Mouse (Mus musculus) kidney, embryonic 14.5 days (tissue): ENCODE results near the gene Bag6. TPM values are rescaled to one million over a fixed set of nuclear protein-coding genes. Genes with fewer than 3 reads are reported as not detected.

ENCODE experiments used
- ATAC-seq: fragments of 200-750 bp; cut with Nextera tagmentation; 2 replicates; pipeline ENCODE4 v1.8.0; 2017; ENCODE audit warnings: moderate number of reproducible peaks, mild to moderate bottlenecking, moderate TSS enrichment, moderate library complexity; ENCODE audit not compliant: low FRiP score, low TSS enrichment
- H3K27ac ChIP-seq: fragments of 300-500 bp; sonication (generic); 2 replicates; pipeline ENCODE4 v1.5.1; 2014; ENCODE audit warnings: low read depth, mild to moderate bottlenecking, low read length, moderate library complexity, mixed read lengths
- H3K27me3 ChIP-seq: fragments of 300-500 bp; sonication (generic); 2 replicates; pipeline ENCODE4 v1.6.1; 2014; ENCODE audit warnings: mild to moderate bottlenecking, low read length; ENCODE audit not compliant: control insufficient read depth, insufficient read depth
- H3K36me3 ChIP-seq: fragments of 300-500 bp; sonication (generic); 2 replicates; pipeline ENCODE4 v1.6.1; 2014; ENCODE audit warnings: low read length, mixed read lengths; ENCODE audit not compliant: control insufficient read depth, insufficient read depth
- H3K4me1 ChIP-seq: fragments of 300-500 bp; sonication (generic); 2 replicates; pipeline ENCODE4 v1.6.1; 2014; ENCODE audit warnings: low read length, mixed read lengths; ENCODE audit not compliant: control insufficient read depth, insufficient read depth
- H3K4me2 ChIP-seq: fragments of 300-500 bp; sonication (generic); replicated peaks from 2 replicates; pipeline ENCODE4 v1.6.1; 2014; ENCODE audit warnings: low read depth, mild to moderate bottlenecking, low read length
- H3K4me3 ChIP-seq: fragments of 300-500 bp; sonication (generic); 2 replicates; pipeline ENCODE4 v1.5.1; 2014; ENCODE audit warnings: mild to moderate bottlenecking, low read length
- H3K9ac ChIP-seq: fragments of 300-500 bp; sonication (generic); 2 replicates; pipeline ENCODE4 v1.6.1; 2014; ENCODE audit warnings: low read depth, mild to moderate bottlenecking, low read length, moderate library complexity
- H3K9me3 ChIP-seq: fragments of 300-500 bp; sonication (generic); 2 replicates; pipeline ENCODE4 v1.6.1; 2016; ENCODE audit warnings: low read length; ENCODE audit not compliant: control insufficient read depth
- WGBS: fragments of 180-500 bp; shearing (Covaris S2); extraction: QIAGEN DNeasy Blood & Tissue Kit; methylation state at CpG from one replicate; pipeline ENCODE4 v1.1.7; 2014; 5-methylcytosine and 5-hydroxymethylcytosine counted together
- microRNA-seq: library from miRNA; unstranded; fragments of <30 nt; microRNA quantifications from one replicate; pipeline ENCODE4, GENCODE M21; 2016
- polyA plus RNA-seq: library from polyadenylated mRNA; unstranded; fragments of >200 nt; fragmentation: Nextera tagmentation; extraction: Ambion mirVana; gene quantifications from 2 replicates; pipeline ENCODE4 v1.2.1, GENCODE M21; 2014

Bag6 gene
- polyA plus RNA-seq, 1 experiment from 2014 or later: 82.6 TPM

DNA sequence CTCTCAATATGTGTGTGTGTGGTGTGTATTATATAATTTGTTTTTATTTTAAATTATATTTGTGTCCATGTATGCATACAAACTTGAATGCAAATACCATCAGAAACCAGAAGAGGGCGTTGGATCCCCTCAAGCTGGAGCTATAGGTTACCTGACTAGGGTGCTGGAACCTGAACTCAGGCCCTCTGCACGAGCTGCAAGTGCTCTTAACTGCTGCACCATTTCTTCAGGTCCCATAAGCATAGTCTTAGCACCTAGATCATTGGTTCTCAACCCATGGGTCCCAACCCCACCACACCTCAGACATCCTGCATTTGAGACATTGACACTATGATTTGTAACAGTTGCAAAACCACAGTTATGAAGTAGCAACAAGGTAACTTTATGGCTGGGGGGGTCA is 56.7 kb downstream of the Bag6 start:
- peaks cover 15% of the 10 kb centered on the region for H3K4me1 ChIP-seq
- 65% methylated on average over 2 of the region's 2 CpGs for WGBS
- no peaks in the 10 kb centered on the region for H3K9me3 ChIP-seq
- H3K36me3 ChIP-seq: no peaks in the 10 kb centered on the region
- no peak overlapping the region for H3K4me3 ChIP-seq
- no peak overlapping the region for H3K9ac ChIP-seq
- H3K4me2 ChIP-seq: no peak overlapping the region
- no peak overlapping the region for H3K27ac ChIP-seq
- peaks cover 25% of the 10 kb centered on the region for H3K27me3 ChIP-seq
- no peak for ATAC-seq

DNA sequence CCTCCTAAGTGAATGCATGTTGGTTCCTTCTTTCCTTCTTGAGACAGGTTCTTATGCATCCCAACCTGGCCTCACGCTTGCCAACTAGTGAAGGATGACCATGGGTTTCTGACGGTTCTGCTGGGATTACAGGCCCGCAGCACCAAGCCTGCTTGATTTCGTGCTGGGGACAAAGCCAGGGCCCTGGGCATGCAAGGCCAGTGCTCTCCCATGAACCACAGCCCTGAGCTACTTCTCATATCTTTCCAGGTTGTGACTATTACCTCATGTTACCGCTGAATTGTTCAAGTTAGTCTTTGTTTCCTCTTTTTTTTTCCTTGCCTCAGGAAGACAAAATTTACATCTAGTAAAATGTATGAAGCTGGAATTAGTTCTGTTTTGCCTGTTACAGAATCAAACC is 57.9 kb downstream of the Bag6 start:
- Histone ChIP-seq H3K4me2 (no peak overlapping the region), H3K27ac (no peak overlapping the region), H3K36me3 (no peaks in the 10 kb centered on the region), H3K4me3 (no peak overlapping the region), H3K4me1 (peaks cover 14% of the 10 kb centered on the region), H3K27me3 (peaks cover 31% of the 10 kb centered on the region), H3K9ac (no peak overlapping the region), H3K9me3 (no peaks in the 10 kb centered on the region)
- WGBS: 89% methylated on average over 5 of the region's 5 CpGs
- no peak for ATAC-seq

DNA sequence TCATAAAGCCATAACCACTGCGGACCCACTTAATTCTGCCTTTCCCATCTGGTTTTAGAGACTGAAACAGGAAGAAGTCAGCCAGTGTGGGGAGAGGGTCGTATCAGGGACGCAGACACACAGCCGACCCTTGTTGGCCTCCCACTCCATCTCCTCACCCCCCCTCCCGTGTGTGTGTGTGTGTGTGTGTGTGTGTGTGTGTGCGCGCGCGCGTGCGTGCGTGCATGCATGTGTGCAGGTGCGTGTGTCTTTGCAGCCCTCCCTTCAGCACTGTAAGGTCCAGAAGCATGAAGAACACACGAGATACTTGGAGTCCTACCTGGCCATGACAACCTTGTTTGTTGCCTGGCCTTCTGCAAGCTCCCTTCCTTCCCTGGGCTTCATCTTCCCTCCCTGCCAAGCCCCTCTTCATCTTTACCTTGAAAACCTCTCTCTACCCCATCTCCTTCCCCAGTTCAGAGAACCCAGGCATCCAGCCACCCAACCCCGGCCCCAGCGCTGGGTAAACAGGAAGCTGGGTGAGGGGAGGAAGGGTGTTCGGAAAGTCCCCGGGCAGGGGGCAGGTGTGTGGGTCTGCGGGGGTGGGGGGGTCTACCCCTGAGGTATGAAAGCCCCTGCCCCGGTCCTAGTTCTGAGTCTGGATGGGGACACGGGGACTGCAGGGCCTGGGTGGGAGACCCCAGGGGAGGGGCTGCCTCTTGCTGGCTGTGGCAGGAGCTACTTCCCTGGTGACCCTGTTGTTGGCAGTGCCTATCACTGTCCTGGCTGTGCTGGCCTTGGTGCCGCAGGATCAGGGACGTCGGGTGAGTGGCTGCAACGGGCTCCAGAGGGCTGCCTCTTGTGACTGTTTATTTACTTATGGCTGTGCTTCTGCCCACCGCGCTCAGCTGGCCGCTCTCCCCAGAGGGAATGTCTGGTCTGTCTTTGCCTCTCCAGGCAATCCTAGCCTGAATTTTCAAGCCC is 59.2 kb downstream of the Bag6 start, which contains the start of gene Ltb:
TSS of gene Ltb (plus strand) at position 559 of the 963 bp plus-strand sequence.
- Histone ChIP-seq H3K27me3 (peaks cover 35% of the 10 kb centered on the region), H3K9me3 (no peaks in the 10 kb centered on the region), H3K4me3 (no peak within 1 kb of the TSS; the same call in 1 of the 2 replicates), H3K4me1 (peaks cover 14% of the 10 kb centered on the region), H3K4me2 (peak within 1 kb of the TSS; percentile 65), H3K27ac (no peak within 1 kb of the TSS), H3K36me3 (no peaks in the 10 kb centered on the region), H3K9ac (peak within 1 kb of the TSS; percentile 34)
- 60% methylated on average over 28 of the region's 28 CpGs for WGBS
- no peak for ATAC-seq

DNA sequence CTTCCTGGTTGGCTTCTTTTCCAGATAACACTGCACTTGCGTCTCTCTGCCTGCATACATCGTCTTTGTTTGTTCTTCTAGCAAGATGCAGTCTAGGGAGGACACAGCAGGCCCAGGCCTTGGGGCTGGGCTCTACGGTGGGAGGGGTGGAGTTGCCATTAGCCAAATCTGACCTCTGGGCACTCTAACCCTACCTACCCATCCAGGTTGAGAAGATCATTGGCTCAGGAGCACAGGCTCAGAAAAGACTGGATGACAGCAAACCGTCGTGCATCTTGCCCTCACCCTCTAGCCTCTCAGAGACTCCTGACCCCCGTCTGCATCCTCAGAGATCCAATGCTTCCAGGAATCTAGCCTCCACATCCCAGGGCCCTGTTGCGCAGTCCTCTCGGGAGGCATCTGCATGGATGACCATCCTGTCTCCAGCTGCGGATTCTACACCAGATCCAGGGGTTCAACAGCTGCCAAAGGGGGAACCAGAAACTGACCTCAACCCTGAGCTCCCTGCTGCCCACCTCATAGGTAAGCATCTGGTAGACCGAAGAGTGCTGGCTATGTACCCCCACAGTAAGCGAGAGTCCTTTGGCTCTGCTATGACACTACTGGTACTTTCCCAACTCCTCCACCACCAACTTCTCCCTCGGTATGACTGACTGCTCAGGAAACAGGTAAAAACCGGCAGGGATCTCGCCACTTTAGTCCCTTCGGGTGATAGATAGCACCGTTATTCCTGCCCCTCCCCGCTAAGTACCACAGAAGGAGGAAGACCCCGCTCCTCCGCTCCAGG is 60.1 kb downstream of the Bag6 start:
- H3K9me3 ChIP-seq: no peaks in the 10 kb centered on the region
- H3K9ac ChIP-seq: peak overlapping the region; percentile 32
- no peaks in the 10 kb centered on the region for H3K36me3 ChIP-seq
- H3K4me1 ChIP-seq: peaks cover 14% of the 10 kb centered on the region
- H3K27ac ChIP-seq: no peak overlapping the region
- H3K27me3 ChIP-seq: peaks cover 35% of the 10 kb centered on the region
- H3K4me2 ChIP-seq: peak overlapping the region; percentile 65
- H3K4me3 ChIP-seq: peak overlapping the region; percentile 41
- 45% methylated on average over 19 of the region's 19 CpGs for WGBS
- peak; percentile 41; the same call in 1 of the 2 replicates for ATAC-seq

DNA sequence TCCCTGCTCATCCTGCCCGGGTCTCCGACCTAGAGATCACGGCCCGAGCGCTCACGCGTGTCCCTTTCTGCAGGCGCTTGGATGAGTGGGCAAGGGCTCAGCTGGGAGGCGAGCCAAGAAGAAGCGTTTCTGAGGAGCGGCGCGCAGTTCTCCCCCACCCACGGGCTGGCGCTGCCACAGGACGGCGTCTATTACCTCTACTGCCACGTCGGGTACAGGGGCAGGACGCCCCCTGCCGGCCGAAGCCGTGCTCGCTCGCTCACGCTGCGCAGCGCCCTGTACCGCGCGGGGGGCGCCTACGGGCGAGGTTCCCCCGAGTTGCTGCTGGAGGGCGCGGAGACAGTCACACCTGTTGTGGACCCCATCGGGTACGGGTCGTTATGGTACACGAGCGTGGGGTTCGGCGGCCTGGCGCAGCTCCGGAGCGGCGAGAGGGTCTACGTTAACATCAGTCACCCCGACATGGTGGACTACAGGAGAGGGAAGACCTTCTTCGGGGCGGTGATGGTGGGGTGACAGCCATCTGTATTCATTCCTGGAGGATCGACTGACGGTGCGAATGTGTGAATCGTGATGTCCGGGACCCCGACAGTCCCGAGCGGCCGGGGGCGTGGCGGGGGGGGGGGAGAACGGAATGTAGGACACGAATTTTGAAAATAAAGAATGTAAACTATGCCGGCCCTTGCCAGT is 60.8 kb downstream of the Bag6 start:
- Histone ChIP-seq H3K27ac (no peak overlapping the region), H3K27me3 (peaks cover 35% of the 10 kb centered on the region), H3K4me1 (peaks cover 14% of the 10 kb centered on the region), H3K4me2 (peak overlapping the region; percentile 65), H3K36me3 (no peaks in the 10 kb centered on the region), H3K4me3 (peak overlapping the region; percentile 41), H3K9ac (peak overlapping the region; percentile 32; the same call in 1 of the 2 replicates), H3K9me3 (no peaks in the 10 kb centered on the region)
- peak; percentile 84 for ATAC-seq
- 1% methylated on average over 66 of the region's 66 CpGs for WGBS

DNA sequence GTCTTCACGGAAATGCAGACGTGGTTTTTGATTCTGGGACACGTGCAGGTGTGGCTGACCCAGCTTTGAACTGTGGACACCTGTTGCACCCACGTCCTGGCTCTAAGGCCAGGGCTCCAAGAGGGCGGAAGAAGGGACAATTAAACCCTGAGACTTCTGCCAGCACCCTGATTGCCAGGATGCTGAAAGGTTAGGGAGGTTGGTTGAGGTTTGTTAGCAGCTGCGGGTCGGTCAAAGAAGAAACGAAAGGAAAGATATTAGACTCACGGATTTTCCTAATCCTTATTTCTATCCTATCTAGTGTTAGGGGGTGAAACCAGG is 61.3 kb downstream of the Bag6 start:
- Histone ChIP-seq H3K4me1 (peaks cover 14% of the 10 kb centered on the region), H3K4me3 (peak overlapping the region; percentile 41), H3K9ac (no peak overlapping the region), H3K36me3 (no peaks in the 10 kb centered on the region), H3K27ac (no peak overlapping the region), H3K4me2 (peak overlapping the region; percentile 65), H3K9me3 (no peaks in the 10 kb centered on the region), H3K27me3 (peaks cover 40% of the 10 kb centered on the region)
- WGBS: 30% methylated on average over 9 of the region's 9 CpGs
- ATAC-seq: no peak

Small RNA genes lying within 50 kb of the gene (microRNA-seq; reads per million reads assigned to microRNA genes)
- gene Mir6973a: not detected

Other genes starting within 250 kb of the Bag6 start
- 1.7 and 1.9 TPM in 2 replicates for gene C2, start 236.9 kb upstream of the Bag6 start, polyA plus RNA-seq
- 70.5 and 76.9 TPM in 2 replicates for gene Ehmt2, start 236.7 kb upstream of the Bag6 start, polyA plus RNA-seq
- gene Slc44a4, start 220.7 kb upstream of the Bag6 start, polyA plus RNA-seq: 5.4 and 7.7 TPM in 2 replicates
- gene Neu1, start 203.9 kb upstream of the Bag6 start, polyA plus RNA-seq: 19.6 and 23.2 TPM in 2 replicates
- 0.54 and 0.80 TPM in 2 replicates for gene Hspa1b, start 175.9 kb upstream of the Bag6 start, polyA plus RNA-seq
- not detected in 2 replicates for gene Gm20481, start 165.3 kb upstream of the Bag6 start, polyA plus RNA-seq
- gene Hspa1a, start 163.0 kb upstream of the Bag6 start, polyA plus RNA-seq: 4.3 and 4.8 TPM in 2 replicates
- 0.79 and 1.3 TPM in 2 replicates for gene Hspa1l, start 162.5 kb upstream of the Bag6 start, polyA plus RNA-seq
- gene Lsm2, start 153.3 kb upstream of the Bag6 start, polyA plus RNA-seq: 240 and 246 TPM in 2 replicates
- gene Vars, start 134.2 kb upstream of the Bag6 start, polyA plus RNA-seq: 96.4 and 137 TPM in 2 replicates
- gene Vwa7, start 118.6 kb upstream of the Bag6 start, polyA plus RNA-seq: 0.13 and 0.28 TPM in 2 replicates
- 6.6 and 10.9 TPM in 2 replicates for gene Sapcd1, start 107.2 kb upstream of the Bag6 start, polyA plus RNA-seq
- gene Msh5, start 88.4 kb upstream of the Bag6 start, polyA plus RNA-seq: 4.9 and 5.9 TPM in 2 replicates
- 72.1 and 172 TPM in 2 replicates for gene Clic1, start 85.2 kb upstream of the Bag6 start, polyA plus RNA-seq
- 355 and 422 TPM in 2 replicates for gene Ddah2, start 76.1 kb upstream of the Bag6 start, polyA plus RNA-seq
- 0.20 and 0.30 TPM in 2 replicates for gene Ly6g6c, start 69.8 kb upstream of the Bag6 start, polyA plus RNA-seq
- gene Mpig6b, start 69.0 kb upstream of the Bag6 start, polyA plus RNA-seq: 0.36 and 0.46 TPM in 2 replicates
- 0.81 and 1.3 TPM in 2 replicates for gene Ly6g6e, start 58.3 kb upstream of the Bag6 start, polyA plus RNA-seq
- 4.3 and 4.8 TPM in 2 replicates for gene Ly6g6d, start 57.1 kb upstream of the Bag6 start, polyA plus RNA-seq
- gene Ly6g6f, start 49.6 kb upstream of the Bag6 start, polyA plus RNA-seq: 0.31 and 0.34 TPM in 2 replicates
- 73.9 and 85.7 TPM in 2 replicates for gene Abhd16a, start 45.9 kb upstream of the Bag6 start, polyA plus RNA-seq
- gene Ly6g5c, start 26.9 kb upstream of the Bag6 start, polyA plus RNA-seq: not detected in 2 replicates
- gene Ly6g5b, start 19.8 kb upstream of the Bag6 start, polyA plus RNA-seq: 1.2 and 1.3 TPM in 2 replicates
- 19.4 and 20.8 TPM in 2 replicates for gene Gpank1, start 13.7 kb upstream of the Bag6 start, polyA plus RNA-seq
- gene Csnk2b, start 13.1 kb upstream of the Bag6 start, polyA plus RNA-seq: 325 and 334 TPM in 2 replicates
- 9.4 and 10.0 TPM in 2 replicates for gene D17H6S53E, start 8.8 kb upstream of the Bag6 start, polyA plus RNA-seq
- 9.7 and 10.4 TPM in 2 replicates for gene Apom, start 3.1 kb upstream of the Bag6 start, polyA plus RNA-seq
- gene Prrc2a, start 29.7 kb downstream of the Bag6 start, polyA plus RNA-seq: 248 and 262 TPM in 2 replicates
- 9.7 and 10.9 TPM in 2 replicates for gene Aif1, start 40.9 kb downstream of the Bag6 start, polyA plus RNA-seq
- gene Lst1, start 53.3 kb downstream of the Bag6 start, polyA plus RNA-seq: 12.2 and 15.9 TPM in 2 replicates
- gene Ltb, start 59.3 kb downstream of the Bag6 start, polyA plus RNA-seq: 0.34 and 1.4 TPM in 2 replicates
- gene Tnf, start 66.8 kb downstream of the Bag6 start, polyA plus RNA-seq: not detected in 2 replicates
- gene Lta, start 70.2 kb downstream of the Bag6 start, polyA plus RNA-seq: 0.14 TPM in 1 of 2 replicates, not detected in the other
- gene Gm16181, start 85.7 kb downstream of the Bag6 start, polyA plus RNA-seq: 0.89 TPM in 1 of 2 replicates, not detected in the other
- gene Atp6v1g2, start 98.5 kb downstream of the Bag6 start, polyA plus RNA-seq: 5.3 and 6.4 TPM in 2 replicates
- 3.3 and 6.0 TPM in 2 replicates for gene Nfkbil1, start 100.6 kb downstream of the Bag6 start, polyA plus RNA-seq
- gene Ddx39b, start 106.6 kb downstream of the Bag6 start, polyA plus RNA-seq: 525 and 616 TPM in 2 replicates
- gene H2-D1, start 127.6 kb downstream of the Bag6 start, polyA plus RNA-seq: 38.3 and 42.8 TPM in 2 replicates
- not detected in 2 replicates for gene H2-Q1, start 185.2 kb downstream of the Bag6 start, polyA plus RNA-seq
- gene H2-Q2, start 207.1 kb downstream of the Bag6 start, polyA plus RNA-seq: 0.24 and 0.37 TPM in 2 replicates
- 3.2 and 3.6 TPM in 2 replicates for gene H2-Q4, start 244.4 kb downstream of the Bag6 start, polyA plus RNA-seq